Mouse (Mus musculus) left cerebral cortex, adult 6 months (tissue): ENCODE data around the gene Prim2. TPM values are rescaled to one million over a fixed set of nuclear protein-coding genes. Genes with fewer than 3 reads are reported as not detected.

ENCODE experiments used
- long read RNA-seq, 2 experiments: library from polyadenylated mRNA; unstranded; transcript quantifications; one replicate each; pipeline ENCODE4 v2.0.0; 2019 to 2020
- polyA plus RNA-seq: library from polyadenylated mRNA; unstranded; fragments of <200 nt; fragmentation: Nextera tagmentation; gene quantifications from 2 replicates; pipeline ENCODE4 v1.2.3, GENCODE M21; 2021

Gene Prim2
- 4.7 and 5.4 TPM in 2 replicates for polyA plus RNA-seq
- long read RNA-seq, experiment 1, transcript Prim2-201 (14 exons, 1,975 nt) = major isoform, 22 of 26 reads
- long read RNA-seq, experiment 1, partial matches to known transcripts = 1 of 26 reads
- long read RNA-seq, experiment 1, other reads (novel, unspliced or antisense) = 3 of 26 reads
- long read RNA-seq, experiment 2, transcript Prim2-201 (14 exons, 1,975 nt) = major isoform, 8 of 15 reads
- long read RNA-seq, experiment 2, partial matches to known transcripts = 3 of 15 reads
- long read RNA-seq, experiment 2, other reads (novel, unspliced or antisense) = 4 of 15 reads

DNA sequence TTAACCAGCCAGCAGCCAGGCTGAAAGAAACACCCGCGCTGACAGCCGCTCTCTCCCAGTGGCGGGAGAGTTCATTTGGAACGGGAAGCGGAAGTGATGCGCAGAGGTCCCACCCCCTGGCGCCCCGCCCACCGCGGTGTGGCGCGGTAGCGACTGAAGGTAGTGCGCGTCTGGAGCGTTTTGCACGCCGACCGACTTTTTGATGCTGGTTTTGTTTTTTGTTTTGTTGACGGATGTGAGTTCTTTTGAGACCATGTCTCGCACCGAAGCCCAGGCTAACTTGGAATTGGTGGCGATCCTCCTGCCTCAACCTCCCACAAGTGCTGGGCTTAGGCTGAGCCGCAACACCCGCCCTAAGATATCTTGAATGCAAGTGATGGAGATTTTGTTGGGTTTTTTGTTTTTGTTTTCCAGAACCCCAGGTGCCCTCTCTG is at the start of gene Prim2:
Prim2 (minus strand) TSS at position 88 of the 434 bp plus-strand sequence.

Other genes with a start within 250 kb of the Prim2 start
- 8.3 and 10.0 TPM in 2 replicates for gene Rab23, start 50.1 kb upstream of the Prim2 start, polyA plus RNA-seq
- 16.2 and 19.4 TPM in 2 replicates for gene Bag2, start 88.0 kb upstream of the Prim2 start, polyA plus RNA-seq
- gene Zfp451, start 144.8 kb upstream of the Prim2 start, polyA plus RNA-seq = 9.6 and 12.1 TPM in 2 replicates
- gene Bend6, start 238.0 kb upstream of the Prim2 start, polyA plus RNA-seq = 53.3 and 127 TPM in 2 replicates
- gene Dst, start 238.4 kb upstream of the Prim2 start, polyA plus RNA-seq = 17.7 and 22.7 TPM in 2 replicates